Mouse (Mus musculus) forebrain, postnatal 0 days (tissue): ENCODE results near the gene Cpsf7. TPM values are rescaled to one million over a fixed set of nuclear protein-coding genes. Genes with fewer than 3 reads are reported as not detected.
A peak's percentile ranks its signal among the peaks of the same experiment; 100 is the strongest.

Source experiments
- ATAC-seq: fragments of 200-750 bp; cut with Nextera tagmentation; 2 replicates; pipeline ENCODE4 v1.8.0; 2017; ENCODE audit warnings: mild to moderate bottlenecking, moderate library complexity
- DNase-seq: peaks from one replicate; pipeline ENCODE4 v3.0.0-alpha.2; 2015
- H3K27ac ChIP-seq: fragments of 300-500 bp; sonication (generic); 2 replicates; pipeline ENCODE4 v1.5.1; 2014; ENCODE audit warnings: low read depth, mild to moderate bottlenecking, antibody characterized with exemption, low read length, moderate library complexity, mixed read lengths
- H3K27me3 ChIP-seq: fragments of 300-500 bp; sonication (generic); 2 replicates; pipeline ENCODE4 v1.6.1; 2014; ENCODE audit warnings: mild to moderate bottlenecking, low read length, mixed read lengths; ENCODE audit not compliant: insufficient read depth
- H3K36me3 ChIP-seq: fragments of 300-500 bp; sonication (generic); 2 replicates; pipeline ENCODE4 v1.6.1; 2014; ENCODE audit warnings: mild to moderate bottlenecking, moderate library complexity; ENCODE audit not compliant: insufficient read depth
- H3K4me1 ChIP-seq: fragments of 300-500 bp; sonication (generic); 2 replicates; pipeline ENCODE4 v1.6.1; 2014; ENCODE audit warnings: antibody characterized with exemption; ENCODE audit not compliant: insufficient read depth
- H3K4me2 ChIP-seq: fragments of 300-500 bp; sonication (generic); 2 replicates; pipeline ENCODE4 v1.6.1; 2014; ENCODE audit warnings: low read depth, mild to moderate bottlenecking, moderate library complexity
- H3K4me3 ChIP-seq: fragments of 300-500 bp; sonication (generic); 2 replicates; pipeline ENCODE4 v1.5.1; 2014; ENCODE audit warnings: low read depth, low read length, mixed read lengths
- H3K9ac ChIP-seq: fragments of 300-500 bp; sonication (generic); 2 replicates; pipeline ENCODE4 v1.6.1; 2014; ENCODE audit warnings: mild to moderate bottlenecking
- H3K9me3 ChIP-seq: fragments of 300-500 bp; sonication (generic); 2 replicates; pipeline ENCODE4 v1.6.1; 2016; ENCODE audit warnings: low read length
- CTCF ChIP-seq: sonication (generic); IDR thresholded peaks from 2 replicates; pipeline ENCODE4 v1.5.1; 2016; ENCODE audit warnings: antibody characterized with exemption, control low read depth, low read depth
- WGBS: fragments of 180-500 bp; shearing (Covaris S2); extraction: QIAGEN DNeasy Blood & Tissue Kit; methylation state at CpG from one replicate; pipeline ENCODE4 v1.1.7; 2014; 5-methylcytosine and 5-hydroxymethylcytosine counted together
- polyA plus RNA-seq: library from polyadenylated mRNA; unstranded; fragments of >200 nt; fragmentation: Nextera tagmentation; extraction: Ambion mirVana; gene quantifications from 2 replicates; pipeline ENCODE4 v1.2.1, GENCODE M21; 2015
- total RNA-seq: library from RNA; depleted of rRNA; stranded (reverse); fragments of >200 nt; gene quantifications from 2 replicates; pipeline ENCODE4 v1.2.3, GENCODE M21; 2014

Cpsf7 gene
- total and polyA plus RNA-seq, 2 experiments from 2014 or later = 41.9 to 74.9 TPM

DNA sequence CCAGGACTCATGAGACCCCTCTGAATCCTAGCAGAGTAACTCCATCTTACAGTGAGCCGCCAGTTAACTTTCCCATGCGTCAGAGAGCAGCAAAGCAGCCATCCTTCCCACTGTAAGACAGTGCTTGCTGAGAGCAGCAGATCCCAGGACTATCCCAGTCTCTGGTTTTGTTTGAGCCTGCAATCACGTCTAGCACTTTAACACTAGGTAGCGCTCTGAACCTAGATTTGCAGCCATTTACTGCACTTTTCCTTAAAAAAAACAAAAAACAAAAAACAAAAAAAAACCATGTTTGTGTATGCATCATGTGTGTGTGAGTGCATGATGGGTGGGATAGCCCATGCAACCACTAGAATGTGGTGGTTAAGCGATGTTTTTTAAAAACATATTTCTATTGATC is 35.0 kb downstream of the Cpsf7 start:
- DNase-seq (peak; percentile 30), ATAC-seq (no peak)
- no peaks in the 10 kb centered on the region for H3K36me3 ChIP-seq
- no peaks in the 10 kb centered on the region for H3K27me3 ChIP-seq
- no peaks in the 10 kb centered on the region for H3K9me3 ChIP-seq
- H3K27ac ChIP-seq = no peak overlapping the region
- TF ChIP-seq CTCF = peak; percentile 56
- H3K4me2 ChIP-seq = no peak overlapping the region
- no peak overlapping the region for H3K4me3 ChIP-seq
- H3K9ac ChIP-seq = no peak overlapping the region
- 32% methylated on average over 5 of the region's 5 CpGs for WGBS
- H3K4me1 ChIP-seq = peaks cover under 1% of the 10 kb centered on the region

DNA sequence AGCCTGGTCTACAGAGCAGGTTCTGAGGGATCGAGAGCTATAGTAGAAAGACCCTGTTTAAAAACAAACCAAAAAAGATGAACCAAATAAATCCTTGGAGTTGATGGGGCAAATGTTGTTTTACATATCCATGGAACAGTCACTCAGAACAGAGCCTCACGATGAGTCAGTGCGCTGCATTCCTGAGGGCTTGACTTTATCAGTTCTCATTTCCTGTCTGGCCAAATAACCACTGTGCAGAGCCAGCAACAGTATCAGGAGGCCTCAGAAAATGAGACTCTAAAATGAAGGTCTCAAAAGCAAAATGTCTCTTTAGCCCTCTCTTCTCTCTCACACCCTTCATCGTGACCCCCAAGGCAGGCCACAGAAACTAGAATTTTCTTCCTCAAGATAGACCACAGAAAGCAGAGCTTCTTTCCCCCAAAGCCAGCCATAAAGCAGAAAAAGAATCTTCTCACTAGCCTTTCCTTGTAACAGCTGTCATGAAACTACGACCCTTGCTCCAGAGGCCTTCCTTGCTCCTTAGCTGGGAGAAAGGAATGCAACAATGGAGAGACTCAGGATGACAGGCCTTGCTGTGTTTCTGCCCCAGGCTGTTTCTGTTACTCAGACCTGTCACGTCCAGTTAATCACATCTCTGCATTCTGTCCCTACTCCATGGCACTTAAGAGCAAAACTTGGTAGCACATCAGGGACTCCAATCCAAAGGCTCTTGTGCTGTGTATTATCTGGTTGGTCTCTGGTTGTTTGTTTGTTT is 36.7 kb downstream of the Cpsf7 start:
- ATAC-seq (no peak), DNase-seq (no peak)
- no peak overlapping the region for H3K4me2 ChIP-seq
- H3K9me3 ChIP-seq = no peaks in the 10 kb centered on the region
- 75% methylated on average over 6 of the region's 6 CpGs for WGBS
- H3K4me3 ChIP-seq = no peak overlapping the region
- no peaks in the 10 kb centered on the region for H3K27me3 ChIP-seq
- H3K36me3 ChIP-seq = no peaks in the 10 kb centered on the region
- H3K27ac ChIP-seq = no peak overlapping the region
- no peak overlapping the region for H3K9ac ChIP-seq
- no peaks in the 10 kb centered on the region for H3K4me1 ChIP-seq
- no peak for TF ChIP-seq CTCF

DNA sequence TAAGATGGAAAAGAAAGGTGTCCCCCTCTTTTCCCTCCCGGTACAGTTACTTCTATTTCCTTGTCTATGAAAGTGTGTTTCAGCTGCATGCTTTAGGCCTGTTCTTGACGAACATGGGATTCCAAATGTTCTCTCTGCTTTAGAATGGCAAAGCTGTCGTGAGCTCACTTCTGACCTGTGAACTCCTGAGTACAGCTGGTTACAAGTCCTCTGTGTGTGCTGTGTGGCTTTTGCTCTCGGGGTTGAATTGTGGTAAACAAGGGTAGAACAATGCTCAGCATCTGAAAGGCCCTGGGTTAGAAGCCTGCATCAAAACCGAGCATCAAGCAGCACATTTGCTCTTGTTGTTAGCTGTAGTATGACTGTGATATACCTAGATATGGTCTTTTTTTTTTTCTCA is 37.3 kb downstream of the Cpsf7 start:
- 56% methylated on average over 5 of the region's 5 CpGs for WGBS

DNA sequence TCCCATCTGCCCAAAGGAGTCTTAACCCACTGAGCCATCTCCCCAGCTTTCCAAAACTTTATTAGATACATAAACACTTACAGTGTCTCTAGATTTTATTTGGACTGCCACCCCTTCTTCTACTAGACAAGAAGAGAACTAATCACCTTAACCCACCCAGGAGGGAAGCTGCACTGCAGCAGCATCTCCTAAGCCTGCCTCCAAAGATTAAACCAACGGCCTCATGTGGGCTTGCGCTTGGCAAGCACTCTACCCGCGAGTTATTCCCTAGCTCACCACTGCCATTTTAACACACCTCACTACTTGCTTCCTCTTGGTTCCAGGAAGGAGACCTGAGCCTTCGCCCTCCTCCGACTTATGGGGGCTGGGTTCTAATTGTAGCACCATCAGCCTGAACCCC is 39.2 kb downstream of the Cpsf7 start:
- TF ChIP-seq CTCF = no peak
- Histone ChIP-seq H3K27me3 (no peaks in the 10 kb centered on the region), H3K9me3 (no peaks in the 10 kb centered on the region), H3K9ac (no peak overlapping the region), H3K4me2 (no peak overlapping the region), H3K36me3 (no peaks in the 10 kb centered on the region), H3K4me3 (no peak overlapping the region), H3K27ac (no peak overlapping the region), H3K4me1 (no peaks in the 10 kb centered on the region)
- DNase-seq = no peak
- 84% methylated on average over 6 of the region's 6 CpGs for WGBS
- ATAC-seq = no peak

More for the DNA sequence above, 37.3 kb downstream of the Cpsf7 start:
- Histone ChIP-seq H3K27ac (no peak overlapping the region), H3K9ac (no peak overlapping the region), H3K4me1 (no peaks in the 10 kb centered on the region), H3K27me3 (no peaks in the 10 kb centered on the region), H3K9me3 (no peaks in the 10 kb centered on the region), H3K36me3 (no peaks in the 10 kb centered on the region), H3K4me3 (no peak overlapping the region), H3K4me2 (no peak overlapping the region)
- TF ChIP-seq CTCF = no peak
- DNase-seq (no peak), ATAC-seq (no peak)

DNA sequence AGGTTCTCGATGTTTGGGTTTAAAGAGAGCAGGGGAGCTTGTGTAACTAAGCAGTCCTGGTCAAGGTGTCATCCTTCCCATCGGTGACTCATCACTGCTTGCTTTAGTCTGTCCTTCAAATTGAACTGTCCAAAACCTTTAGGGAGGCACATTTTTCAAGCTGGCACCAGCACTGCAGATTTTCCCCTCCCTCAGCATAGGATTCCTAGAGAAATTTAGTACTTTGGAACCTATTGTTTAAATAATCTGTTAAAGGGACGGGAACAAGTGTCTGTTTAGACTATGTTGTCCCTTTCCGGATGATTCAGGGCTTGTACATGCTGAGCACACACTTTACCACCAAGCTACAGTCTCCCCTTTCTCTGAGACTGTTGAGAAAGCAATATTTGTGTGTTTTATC is 40.2 kb downstream of the Cpsf7 start:
- DNase-seq (no peak), ATAC-seq (no peak)
- WGBS = 77% methylated on average over 4 of the region's 4 CpGs
- H3K27me3 ChIP-seq = no peaks in the 10 kb centered on the region
- no peak overlapping the region for H3K4me2 ChIP-seq
- no peak overlapping the region for H3K4me3 ChIP-seq
- H3K9me3 ChIP-seq = no peaks in the 10 kb centered on the region
- H3K9ac ChIP-seq = no peak overlapping the region
- H3K27ac ChIP-seq = no peak overlapping the region
- no peaks in the 10 kb centered on the region for H3K36me3 ChIP-seq
- TF ChIP-seq CTCF = no peak
- no peaks in the 10 kb centered on the region for H3K4me1 ChIP-seq

DNA sequence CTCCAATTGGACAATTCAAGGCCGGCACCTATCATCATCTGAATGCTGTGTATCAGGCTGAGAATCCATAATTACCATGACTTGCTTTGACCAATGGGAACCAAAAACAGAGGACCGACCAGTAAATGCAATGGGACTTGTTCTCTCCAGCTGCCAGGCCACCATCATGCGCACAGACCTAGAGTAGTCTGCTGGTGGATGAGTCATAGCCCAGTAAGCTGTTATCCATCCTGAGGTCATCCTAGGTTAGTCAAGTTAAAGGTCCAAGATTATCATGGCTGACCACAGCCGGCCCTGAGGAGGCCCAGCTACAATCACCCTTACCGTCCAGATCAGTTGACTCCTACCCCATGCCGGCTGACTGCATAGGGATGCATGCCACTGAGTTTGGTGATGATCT is 44.6 kb downstream of the Cpsf7 start:
- Histone ChIP-seq H3K27ac (no peak overlapping the region), H3K4me3 (no peak overlapping the region), H3K9me3 (no peaks in the 10 kb centered on the region), H3K27me3 (no peaks in the 10 kb centered on the region), H3K36me3 (peaks cover 38% of the 10 kb centered on the region), H3K4me1 (no peaks in the 10 kb centered on the region), H3K4me2 (no peak overlapping the region), H3K9ac (no peak overlapping the region)
- no peak for TF ChIP-seq CTCF
- WGBS = 96% methylated on average over 6 of the region's 6 CpGs
- ATAC-seq (no peak), DNase-seq (no peak)

DNA sequence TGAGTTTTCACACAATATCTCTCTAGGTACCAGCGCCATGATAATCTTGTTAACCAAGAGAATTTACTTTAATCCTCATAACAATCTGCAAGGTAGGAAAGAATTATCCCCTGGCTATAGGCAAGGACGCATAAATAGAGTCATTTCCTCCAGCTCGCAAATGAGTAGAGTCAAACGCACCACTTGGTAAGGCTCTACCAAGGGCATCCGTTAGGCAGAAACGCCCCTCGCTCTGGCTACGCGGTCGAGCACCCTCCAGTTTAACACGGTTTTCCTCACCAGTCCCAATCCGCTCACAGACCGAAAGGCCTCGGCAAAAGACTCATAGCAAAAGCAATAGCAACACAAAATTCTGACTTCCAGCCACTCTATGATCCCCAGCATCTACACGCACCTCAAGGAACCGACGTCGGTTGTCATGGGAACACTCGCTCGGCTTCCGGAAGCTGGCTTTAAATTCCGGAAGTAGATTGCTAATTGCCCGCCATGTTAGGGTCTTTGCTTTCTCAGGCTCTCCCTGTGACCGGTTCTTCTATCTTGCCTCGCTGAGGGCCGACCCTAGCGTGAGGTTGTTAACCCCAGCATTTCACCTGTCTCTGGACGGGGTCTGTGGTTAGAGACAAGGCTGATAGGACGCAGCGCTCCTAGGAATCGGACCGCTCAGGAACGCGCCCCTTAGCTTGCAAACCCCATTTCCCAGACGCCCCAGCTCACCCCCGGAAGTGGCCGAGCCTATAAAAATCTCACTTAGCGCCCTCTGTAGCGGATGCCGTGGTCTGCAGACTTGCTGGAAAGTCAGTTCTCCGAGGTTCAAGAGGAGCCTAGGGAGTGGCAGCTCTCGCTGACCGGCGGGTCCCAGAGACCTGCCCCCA is 51.9 kb downstream of the Cpsf7 start, which contains the start of the genes Cyb561a3 and Tmem138:
Gene Cyb561a3 (plus strand): TSS at position 483 of the 872 bp plus-strand sequence.
Gene Tmem138 (minus strand): TSS at position 673 of the 872 bp plus-strand sequence.
- H3K9me3 ChIP-seq = no peaks in the 10 kb centered on the region
- peak; percentile 78 for TF ChIP-seq CTCF
- ATAC-seq = peak; percentile 96
- under 1% methylated on average over 44 of the region's 44 CpGs for WGBS
- peaks cover 21% of the 10 kb centered on the region for H3K4me1 ChIP-seq
- peak; percentile 97 for DNase-seq
- peak within 1 kb of the TSS; percentile 79 for H3K4me2 ChIP-seq
- peaks cover 29% of the 10 kb centered on the region for H3K36me3 ChIP-seq
- peak within 1 kb of the TSS; percentile 70 for H3K9ac ChIP-seq
- H3K27ac ChIP-seq = peak within 1 kb of the TSS; percentile 96
- peak within 1 kb of the TSS; percentile 61 for H3K4me3 ChIP-seq
- H3K27me3 ChIP-seq = no peaks in the 10 kb centered on the region
